Mouse (Mus musculus) spleen, adult 18-20 months (tissue): ENCODE measurements around the gene Mbnl1.
"Not testable (repeated sequence)": the region's sequence is repeated elsewhere in the genome, so short reads cannot be mapped to it uniquely, and the experiment has no call there.

ENCODE experiments used
- DNase-seq, 2 experiments: peaks; one replicate each; pipeline ENCODE4 v3.0.0; 2022; ENCODE audit warnings: mixed read lengths in 2 of 2

The Mbnl1 gene

DNA sequence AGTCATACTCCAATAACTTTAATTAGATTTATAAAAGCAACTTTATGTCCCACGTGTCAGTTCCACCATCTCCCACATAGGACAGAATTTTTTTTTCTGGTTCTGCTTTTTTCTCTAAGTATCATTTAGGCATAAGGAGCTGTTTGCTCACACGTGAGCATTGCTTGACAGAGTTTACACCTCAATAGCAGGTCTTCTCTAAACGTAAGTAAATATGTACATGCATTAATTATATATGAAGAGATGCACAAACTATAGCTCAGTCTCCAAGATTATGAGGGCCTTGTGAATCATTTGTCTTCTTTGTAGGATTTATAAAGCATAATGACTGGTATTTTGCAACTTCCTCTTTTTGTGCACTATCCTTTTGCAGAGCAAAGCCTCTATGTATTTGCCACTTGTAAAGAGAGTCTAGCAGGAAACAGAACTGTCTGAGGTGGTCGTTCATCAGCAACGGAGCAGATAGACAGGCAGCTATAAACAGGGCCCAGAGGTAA, at the start of gene Mbnl1:
Gene Mbnl1, plus strand, starts transcription at position 150 of the 497 bp plus-strand sequence.
- DNase-seq: no peak

DNA sequence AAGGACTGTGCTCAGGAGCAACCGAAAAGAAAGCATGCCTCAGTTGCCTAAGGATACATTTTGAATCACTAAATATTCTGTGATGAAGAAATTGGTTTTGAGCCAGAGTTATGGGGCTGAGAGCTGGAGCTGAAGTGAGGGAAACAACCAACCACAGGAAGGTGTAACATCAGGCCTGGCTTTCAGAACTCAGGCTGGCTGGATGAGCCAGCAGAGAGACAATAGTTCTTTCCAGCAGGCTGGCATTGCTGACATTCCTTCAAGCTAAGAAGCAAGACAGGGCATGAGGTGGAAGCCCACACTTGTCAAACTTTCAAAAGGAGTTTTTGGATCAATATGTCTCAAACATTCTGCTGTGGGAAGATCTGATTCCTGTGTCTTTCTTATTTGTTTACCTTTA, 48.5 kb upstream of the Mbnl1 start:
- DNase-seq: no peak

- DNase-seq: no peak
These were observed 43.6 kb upstream of the Mbnl1 start for GRCm38 (mm10) chr3:60429049-60429448.

DNA sequence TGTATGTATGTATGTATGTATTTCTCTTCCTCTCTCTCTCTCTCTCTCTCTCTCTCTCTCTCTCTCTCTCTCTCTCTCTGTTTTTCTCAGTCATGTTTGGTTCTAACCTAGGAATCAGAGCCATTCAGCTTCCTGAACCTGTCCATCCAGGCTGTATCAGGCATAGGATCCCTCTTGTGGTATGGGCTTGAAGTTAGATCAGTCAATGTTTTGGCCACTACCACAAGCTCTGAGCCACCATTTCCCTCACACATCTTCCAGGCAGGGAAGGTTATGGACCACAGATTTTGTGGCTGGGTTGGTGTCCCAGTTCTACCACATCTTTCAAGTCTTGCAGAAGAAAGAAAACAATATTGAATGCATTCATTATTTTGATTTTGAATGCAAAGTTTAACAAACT, 35.4 kb upstream of the Mbnl1 start:
- DNase-seq: no peak

- DNase-seq: no peak
These were observed 34.9 kb upstream of the Mbnl1 start for GRCm38 (mm10) chr3:60437678-60438232.

- DNase-seq: no peak
These were observed 33.9 kb upstream of the Mbnl1 start for GRCm38 (mm10) chr3:60438715-60439114.

GRCm38 (mm10) chr3:60461828-60462521, 10.7 kb upstream of the Mbnl1 start:
- DNase-seq: no peak

DNA sequence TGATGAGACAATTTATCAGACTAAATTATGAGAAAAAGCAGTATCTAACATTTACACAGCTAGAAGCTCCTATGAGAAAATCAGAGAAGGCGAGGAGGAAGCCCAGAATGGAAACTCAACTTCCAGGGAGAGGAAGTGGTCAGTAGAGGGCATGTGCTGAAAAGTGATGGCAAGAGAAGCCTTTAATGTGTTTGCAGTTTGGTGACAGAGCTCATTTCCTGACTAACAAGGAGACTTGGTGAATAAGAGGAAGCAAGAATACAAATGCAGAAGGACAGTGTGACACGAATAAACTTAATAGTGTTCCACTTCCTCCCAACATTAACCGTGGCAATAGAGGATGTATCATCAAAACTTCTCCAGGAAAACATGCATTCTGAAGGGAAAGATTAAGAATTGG, 4.0 kb upstream of the Mbnl1 start:
- not testable (repeated sequence) for DNase-seq

DNA sequence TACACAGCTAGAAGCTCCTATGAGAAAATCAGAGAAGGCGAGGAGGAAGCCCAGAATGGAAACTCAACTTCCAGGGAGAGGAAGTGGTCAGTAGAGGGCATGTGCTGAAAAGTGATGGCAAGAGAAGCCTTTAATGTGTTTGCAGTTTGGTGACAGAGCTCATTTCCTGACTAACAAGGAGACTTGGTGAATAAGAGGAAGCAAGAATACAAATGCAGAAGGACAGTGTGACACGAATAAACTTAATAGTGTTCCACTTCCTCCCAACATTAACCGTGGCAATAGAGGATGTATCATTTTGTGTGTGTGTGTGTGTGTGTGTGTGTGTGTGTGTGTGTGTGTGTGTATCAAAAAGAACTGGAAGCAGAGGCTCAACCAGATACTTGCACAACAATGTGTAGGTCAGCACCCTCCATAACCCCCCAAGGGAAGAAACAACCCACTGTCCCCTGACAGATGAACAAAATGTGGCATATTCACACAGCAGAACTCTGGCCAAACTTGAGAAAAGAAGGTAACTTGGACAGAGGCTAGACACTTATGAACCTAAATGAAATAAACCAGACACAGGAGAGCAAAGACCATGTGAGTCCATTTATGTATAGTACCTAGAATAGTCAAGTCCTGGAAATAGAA, 3.3 kb upstream of the Mbnl1 start:
- DNase-seq: not testable (repeated sequence)

DNA sequence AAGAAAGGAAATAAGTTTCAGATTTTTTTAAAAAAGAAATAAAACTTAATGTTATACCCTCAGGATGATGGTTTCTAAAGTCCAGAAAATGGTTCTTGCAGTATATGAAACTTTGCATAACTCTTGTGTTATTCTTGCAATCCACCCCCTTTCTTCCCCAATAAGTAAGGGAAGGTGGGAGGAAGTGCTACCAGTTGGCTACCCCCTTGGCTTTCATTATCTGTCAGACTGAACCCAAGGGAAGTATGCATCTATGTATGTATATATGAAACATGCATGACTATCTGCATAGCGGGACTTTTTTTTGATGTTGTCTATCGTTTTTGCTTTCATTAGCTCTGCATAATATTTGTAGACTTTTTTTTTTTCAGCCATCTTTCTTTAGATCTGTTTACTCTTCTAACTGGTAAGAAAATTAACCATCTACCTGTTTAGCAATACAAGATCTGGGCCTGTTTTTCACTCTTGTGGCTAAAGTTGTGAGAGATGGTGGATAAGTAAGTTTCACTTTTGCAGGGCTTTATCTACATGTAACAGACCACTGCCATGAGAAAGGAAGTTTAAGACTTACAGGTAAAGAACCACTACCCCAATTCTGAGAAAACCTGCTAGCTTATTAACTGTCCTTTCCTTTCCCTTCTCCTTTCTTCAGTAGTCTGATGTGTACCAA, 484 bp upstream of the Mbnl1 start:
- no peak for DNase-seq

DNA sequence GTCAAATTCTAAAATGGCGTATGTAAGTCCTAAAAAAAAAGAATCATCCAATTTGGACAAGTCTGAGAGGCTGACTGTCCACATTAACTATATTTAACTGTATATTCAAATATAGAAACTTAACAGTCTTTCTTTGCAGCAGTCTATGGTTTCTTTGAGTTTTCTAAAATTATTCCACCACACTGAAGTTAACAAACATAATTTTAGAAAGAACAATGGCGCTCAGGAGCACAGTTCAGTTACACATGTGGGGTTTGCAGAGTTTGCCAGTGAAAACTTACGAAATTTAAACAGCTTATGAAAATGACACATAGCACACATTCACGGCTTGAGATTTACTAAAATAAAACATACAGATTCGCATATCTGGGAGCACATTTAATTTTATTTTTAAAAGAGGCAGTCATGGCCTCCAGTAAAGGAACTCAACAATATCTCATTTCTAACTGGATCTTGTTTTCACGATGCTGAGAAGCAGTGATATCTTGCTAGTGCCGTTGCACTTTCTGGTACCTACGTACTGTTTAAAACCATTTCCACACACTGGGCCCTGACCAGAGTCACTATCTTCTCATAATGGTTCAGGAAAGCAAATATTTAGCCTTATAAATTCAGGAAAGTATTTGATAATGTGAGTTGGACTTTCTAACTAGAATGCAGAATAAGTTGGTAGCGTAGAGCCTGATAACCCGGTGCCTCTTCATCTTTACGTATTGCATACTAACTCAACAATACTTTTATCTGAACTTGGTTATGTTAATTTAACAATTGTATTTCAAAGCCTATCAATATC, 1.4 kb downstream of the Mbnl1 start:
- DNase-seq: no peak

GRCm38 (mm10) chr3:60474654-60474972, 2.0 kb downstream of the Mbnl1 start:
- no peak for DNase-seq

DNA sequence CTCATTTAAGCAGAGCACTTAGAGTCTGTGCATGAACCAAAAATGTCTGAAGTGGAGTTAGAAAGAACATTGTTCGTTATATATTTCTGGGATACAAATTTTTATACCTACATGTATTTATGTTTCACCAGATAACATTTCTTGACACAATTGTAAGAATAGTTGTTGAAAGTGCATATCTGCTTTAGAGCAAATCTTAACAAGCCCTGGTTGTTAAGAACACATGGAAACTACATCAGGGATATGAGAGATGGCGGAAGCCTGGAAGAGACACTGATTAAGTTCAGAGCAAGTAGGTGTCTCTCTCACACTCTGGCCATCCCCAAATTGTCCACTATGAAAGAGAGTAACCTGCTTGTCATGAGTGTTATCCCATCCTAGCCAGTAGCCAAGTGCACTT, 2.4 kb downstream of the Mbnl1 start:
- DNase-seq: no peak

DNA sequence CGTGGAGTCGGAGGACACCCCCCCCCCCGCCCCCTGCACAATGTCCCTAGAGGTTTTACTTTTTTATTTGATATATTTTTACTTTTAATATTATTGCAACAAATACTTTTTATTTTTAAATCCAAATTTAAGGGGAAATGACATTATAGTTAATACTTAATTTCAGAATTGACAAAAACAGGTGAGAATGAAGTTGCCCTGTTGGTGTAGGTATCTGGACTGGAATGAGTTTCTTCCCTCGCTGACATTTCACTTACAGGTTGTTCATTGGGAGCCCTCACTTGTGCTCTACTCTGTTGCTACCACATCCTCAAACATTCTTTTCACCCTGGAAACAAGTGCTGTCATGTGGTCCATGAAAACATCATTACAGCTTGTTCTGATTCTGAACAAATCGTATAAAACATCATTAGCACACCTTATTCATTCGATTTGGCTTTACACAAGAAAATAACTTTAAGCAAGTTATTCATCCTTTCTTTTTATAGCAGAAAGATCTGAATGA, 4.2 kb downstream of the Mbnl1 start:
- no peak for DNase-seq

DNA sequence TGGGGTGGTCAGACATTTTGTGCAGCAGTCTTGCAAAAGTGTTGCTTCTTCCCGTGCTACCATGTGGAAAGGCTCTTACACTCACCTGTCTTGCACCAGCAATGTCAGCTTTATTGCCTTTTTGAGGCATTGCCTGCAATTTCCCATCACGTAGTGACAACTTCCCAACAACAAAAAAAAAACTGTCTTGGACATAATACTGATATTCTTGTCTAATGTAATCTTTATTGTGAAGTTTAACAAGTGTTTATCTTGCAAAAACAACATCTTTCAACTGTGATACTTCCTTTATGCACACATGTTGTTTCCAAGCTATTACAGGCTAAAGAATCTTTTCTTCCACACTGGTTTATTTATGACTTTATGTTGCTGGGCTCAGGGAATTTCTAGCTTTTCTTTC, 5.8 kb downstream of the Mbnl1 start:
- DNase-seq: no peak

DNA sequence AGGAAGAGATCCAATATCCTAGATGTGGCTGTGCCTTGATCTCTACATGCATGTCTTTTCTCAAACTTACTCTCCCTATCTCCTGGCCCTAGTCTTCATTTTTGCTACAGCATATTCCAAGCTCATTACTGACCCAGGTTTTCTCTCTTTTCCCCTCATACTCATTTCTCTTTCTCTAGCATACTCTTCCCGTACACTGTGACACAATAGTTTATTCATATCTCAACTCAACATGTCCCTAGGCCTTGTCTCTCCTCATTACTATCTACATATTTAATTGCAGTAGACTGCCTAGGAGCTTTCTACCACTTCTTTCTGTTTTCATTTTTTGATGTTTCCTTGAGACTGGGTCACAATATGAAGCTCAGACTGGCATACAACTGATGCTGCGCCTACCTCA, 8.1 kb downstream of the Mbnl1 start:
- DNase-seq: no peak

GRCm38 (mm10) chr3:60481740-60482399, 9.2 kb downstream of the Mbnl1 start:
- no peak for DNase-seq

GRCm38 (mm10) chr3:60483305-60483704, 10.7 kb downstream of the Mbnl1 start:
- no peak for DNase-seq

GRCm38 (mm10) chr3:60485987-60486712, 13.5 kb downstream of the Mbnl1 start:
- no peak for DNase-seq

- no peak for DNase-seq
These were observed 14.1 kb downstream of the Mbnl1 start for GRCm38 (mm10) chr3:60486713-60487170.

- no peak for DNase-seq
These were observed 16.9 kb downstream of the Mbnl1 start for GRCm38 (mm10) chr3:60489509-60489908.
